Mouse (Mus musculus): ENCODE data around the gene Cacna1s. TPM values are rescaled to one million over a fixed set of nuclear protein-coding genes. Genes with fewer than 3 reads are reported as not detected.

The Cacna1s gene
- total RNA-seq, 2 experiments from 2014 or later: 3.4 to 5.7 TPM

DNA sequence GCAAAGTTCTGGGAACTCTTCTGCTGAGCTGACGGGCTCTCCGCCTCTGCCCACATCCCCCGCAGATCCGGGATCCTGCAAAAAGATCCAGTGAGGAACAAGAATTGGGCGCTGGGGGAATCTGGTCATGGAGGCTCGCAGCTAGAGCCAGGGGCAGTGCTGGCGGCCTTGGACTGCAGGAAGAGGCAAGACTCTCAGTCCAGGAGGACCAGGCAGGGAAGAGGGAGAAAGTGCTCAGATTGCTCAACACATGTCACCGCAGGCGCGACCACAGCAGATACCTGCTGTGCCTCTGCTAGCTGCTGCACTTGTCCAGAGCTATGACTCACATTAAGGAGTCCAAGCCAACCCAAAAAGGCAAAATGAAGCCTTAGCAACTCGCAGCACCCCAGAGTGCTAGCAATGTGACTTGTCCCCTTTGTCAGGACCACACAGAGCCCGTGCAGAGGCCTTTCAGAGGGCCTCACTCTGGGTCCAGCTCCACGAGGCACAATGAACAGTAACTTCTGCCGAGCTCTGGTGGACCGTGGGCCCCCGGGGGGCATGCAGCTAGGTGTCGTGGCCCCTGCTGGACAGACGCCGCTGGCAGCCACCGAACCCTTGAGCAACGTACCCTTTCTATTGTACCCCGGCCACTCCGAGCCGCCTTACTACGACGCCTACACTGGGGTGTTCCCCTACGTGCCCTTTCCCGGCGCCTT is 2.1 kb upstream of the Cacna1s start, which contains the start of gene Ascl5:
Gene Ascl5 (plus strand): TSS at position 493 of the 701 bp plus-strand sequence.
- DNase-seq: peak in 1 of 2 experiments; percentile 4
- intact Hi-C loops (cut with DNase I): loop anchor here (10.0 kb wide), 1 partner anchor 474 kb away; no protein-coding TSS in a partner anchor

DNA sequence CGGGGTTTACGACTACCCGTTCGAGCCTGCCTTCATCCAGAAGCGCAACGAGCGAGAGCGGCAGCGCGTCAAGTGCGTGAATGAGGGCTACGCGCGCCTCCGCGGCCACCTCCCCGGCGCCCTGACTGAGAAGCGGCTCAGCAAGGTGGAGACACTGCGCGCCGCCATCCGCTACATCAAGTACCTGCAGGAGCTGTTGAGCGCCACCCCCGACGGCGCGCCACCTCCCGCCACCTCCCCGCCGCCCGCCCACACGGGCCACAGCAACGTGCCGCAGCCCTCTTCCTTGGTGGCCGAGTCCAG is 1.6 kb upstream of the Cacna1s start:
- intact Hi-C loops (cut with DNase I): loop anchor here (10.0 kb wide), 1 partner anchor 474 kb away; no protein-coding TSS in a partner anchor
- no peak for DNase-seq

DNA sequence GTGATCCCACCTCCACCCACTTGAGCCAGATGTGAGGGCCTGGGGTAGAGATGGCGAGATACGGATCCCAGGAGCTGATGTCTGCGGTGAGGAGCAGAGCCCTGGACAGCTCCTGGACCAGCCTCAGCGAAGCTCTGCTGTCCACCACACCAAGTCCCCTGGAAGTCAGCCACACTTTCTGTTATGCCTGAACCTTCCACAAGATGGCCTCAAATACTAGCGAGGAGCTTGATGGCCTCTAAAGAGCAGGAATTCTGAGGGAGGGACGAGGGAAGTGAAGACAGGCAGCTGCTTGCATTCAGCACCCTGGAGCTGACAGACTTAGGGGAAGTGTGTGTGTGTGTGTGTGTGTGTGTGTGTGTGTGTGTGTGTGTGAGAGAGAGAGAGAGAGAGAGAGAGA is 1.1 kb upstream of the Cacna1s start:
- peak; percentile 56 for DNase-seq
- intact Hi-C loops (cut with DNase I): loop anchor here (10.0 kb wide), 1 partner anchor 473 kb away; no protein-coding TSS in a partner anchor

DNA sequence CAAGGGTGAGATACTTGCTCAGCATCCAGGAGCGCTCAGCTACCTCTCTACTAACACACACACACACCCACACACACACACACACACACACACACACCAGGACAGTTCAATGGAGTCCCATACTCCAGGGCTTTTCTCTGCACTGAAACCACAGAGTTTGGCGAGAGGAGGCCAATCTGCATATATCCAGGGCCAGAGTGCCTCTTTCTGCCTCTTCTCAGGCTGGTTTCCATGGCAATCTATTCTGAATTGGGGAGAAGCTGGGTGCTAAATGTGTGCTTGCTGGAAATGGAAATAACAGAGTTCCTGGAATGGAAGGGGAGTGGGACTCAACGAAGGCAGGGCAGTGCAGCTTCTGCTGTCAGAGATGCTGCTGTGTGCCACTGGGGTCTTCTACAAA is 3.2 kb downstream of the Cacna1s start:
- intact Hi-C loops (cut with DNase I): loop anchor here (10.0 kb wide), 1 partner anchor 469 kb away; no protein-coding TSS in a partner anchor
- DNase-seq: no peak

DNA sequence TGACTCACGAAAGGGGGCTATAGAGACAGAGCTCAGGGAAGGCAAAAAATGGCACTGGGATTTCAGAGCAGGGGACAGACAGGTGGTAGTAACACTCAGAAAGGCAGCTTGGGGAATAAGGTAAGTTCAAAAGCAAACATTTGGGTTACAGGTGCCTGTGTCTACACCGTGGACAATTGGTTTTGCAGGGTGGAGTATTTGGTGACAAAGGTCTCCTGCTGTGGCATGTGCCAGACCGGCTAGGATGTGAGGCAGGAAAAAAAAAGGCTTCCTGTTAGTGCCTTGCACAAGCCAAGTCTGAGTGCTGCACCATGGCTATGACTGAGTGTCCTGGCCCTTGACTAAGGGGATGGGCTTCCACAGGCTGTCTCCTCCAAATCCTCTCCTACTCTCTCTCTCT is 6.0 kb downstream of the Cacna1s start:
- no peak for DNase-seq
- intact Hi-C loops (cut with DNase I): loop anchor here (10.0 kb wide), 1 partner anchor 466 kb away; no protein-coding TSS in a partner anchor

DNA sequence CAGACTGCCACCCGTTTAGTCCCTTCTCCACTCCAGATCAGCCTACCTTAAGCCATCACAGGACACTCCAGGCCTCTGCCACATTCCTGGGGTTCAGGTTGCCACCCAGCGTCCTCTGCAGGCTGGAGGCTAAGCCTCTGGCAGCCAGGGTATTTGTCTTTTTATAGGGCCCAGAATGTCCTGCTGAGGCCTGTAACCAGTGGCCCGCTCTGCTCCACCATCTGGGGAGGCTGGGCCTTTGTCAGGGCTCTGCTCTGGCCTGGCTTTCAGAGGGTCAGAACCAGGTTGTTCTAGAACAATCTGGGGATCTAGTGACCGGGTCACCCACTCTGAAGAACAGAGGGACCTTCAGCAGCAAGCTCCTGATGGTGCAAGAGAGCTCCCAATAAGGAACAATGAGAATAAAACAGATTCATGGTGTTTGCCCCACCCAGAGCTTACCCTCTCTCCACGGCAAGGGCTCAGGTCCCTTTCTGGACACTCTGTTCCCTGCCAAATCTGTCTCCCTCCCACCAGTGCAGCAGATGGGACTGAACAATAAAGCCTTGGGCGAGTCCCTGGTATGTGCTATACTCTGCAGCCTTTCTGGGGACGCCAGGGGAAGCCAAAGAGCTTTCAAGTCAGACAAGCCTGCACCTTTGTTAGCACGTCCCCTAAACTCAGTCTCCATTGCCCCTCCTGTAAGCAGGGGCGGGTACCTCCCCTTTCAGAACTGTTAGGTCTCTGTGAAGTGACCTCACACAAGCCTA is 8.7 kb downstream of the Cacna1s start:
- intact Hi-C loops (cut with DNase I): loop anchor here (2.0 kb wide), 1 partner anchor 106 kb away; no protein-coding TSS in a partner anchor
- peak; percentile 56 to 74 for DNase-seq

DNA sequence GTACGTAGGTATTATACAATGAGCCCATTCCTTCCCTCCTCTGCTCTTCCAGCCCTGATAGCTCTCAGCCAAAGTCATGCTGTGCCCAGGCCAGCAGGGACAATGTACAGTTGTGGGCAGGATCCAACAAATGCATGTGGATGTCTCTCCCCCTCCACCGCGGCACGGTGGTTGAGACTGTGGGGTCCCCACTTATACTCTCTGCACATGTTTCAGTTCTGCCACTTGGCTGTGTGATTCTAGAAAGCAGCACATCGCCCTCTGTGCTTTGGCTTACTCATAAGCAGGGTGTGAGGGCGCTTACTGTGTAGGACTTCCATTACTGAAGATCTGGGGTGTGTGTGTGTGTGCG is 9.2 kb downstream of the Cacna1s start:
- no peak for DNase-seq
- intact Hi-C loops (cut with DNase I): loop anchor here (2.0 kb wide), 1 partner anchor 105 kb away; no protein-coding TSS in a partner anchor

DNA sequence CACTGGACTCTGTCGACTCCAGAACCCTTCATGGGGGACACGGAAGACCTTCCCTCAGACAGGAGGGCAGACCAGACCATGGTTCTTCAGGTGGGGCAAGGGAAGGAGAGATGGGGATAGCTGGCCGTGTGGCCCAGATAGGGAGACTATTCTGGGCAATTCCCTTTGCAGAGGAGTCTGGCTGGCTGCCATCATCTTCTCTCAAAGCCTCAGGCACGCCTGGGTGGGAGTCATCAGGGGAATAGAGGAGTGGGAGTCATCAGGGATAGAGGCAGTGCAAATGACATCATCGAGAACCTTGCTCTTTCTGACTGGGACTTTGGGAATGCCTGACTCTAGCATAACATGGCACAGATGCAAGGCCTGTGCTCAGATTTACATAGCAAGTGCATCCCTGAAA is 11.4 kb downstream of the Cacna1s start:
- intact Hi-C loops (cut with DNase I): no loop called here
- DNase-seq: no peak

DNA sequence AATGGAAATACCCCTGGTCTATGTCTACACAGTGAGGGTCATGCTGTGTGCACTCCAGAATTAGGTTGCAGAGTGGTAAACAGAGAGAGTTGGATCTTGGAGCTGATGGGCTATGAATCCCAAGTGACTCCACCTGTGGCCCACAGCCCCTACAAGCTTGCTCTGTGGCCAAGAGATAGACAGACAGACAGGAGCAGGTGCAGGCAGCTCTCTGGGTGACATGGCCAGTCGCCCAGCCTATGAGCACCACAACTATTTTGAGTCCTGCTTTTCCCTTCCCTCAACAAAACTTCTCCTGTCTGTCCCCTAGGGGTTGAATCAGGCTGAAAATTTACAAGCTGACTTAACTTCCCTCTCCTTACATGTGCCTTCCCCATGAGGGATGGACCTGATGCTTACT is 14.1 kb downstream of the Cacna1s start:
- no peak for DNase-seq
- intact Hi-C loops (cut with DNase I): no loop called here

DNA sequence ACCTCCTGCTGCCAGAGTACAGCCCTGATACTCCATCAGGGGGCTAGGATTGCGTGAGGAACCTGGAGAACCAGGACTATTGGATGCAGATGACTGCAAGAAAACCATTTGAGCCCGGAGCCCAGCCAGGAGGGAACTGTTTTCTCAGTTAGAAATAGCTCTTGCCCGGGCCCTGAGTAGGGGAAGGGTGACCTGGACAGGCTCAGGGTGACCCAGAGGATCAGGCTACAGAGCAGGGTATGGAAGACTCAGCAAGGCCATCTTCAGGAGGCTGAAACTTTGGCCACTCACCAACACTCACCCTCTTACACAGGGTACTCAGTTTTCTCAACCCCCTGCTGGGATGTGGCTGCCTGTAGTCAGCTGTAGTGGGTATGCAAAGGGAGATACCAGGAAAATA is 15.0 kb downstream of the Cacna1s start:
- DNase-seq: no peak
- intact Hi-C loops (cut with DNase I): no loop called here

DNA sequence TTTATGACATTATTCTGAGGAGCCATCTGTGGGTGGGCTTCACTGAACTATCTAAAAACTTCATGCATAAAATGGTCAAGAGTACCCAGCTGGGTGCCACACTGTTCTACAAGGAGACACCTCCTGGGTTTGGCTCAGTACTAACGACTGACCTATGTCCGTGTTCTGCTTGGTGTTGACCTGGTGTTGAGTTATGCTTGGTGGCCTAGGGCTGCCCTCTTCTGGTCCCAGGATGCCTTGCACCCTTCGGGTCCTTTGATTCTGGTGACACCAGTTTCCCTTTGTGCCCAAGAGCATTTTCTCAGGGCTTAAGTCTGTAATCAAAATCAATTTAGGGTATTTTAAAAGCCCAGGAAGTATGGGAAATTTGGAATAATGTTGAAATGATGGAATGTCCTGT is 23.5 kb downstream of the Cacna1s start:
- intact Hi-C loops (cut with DNase I): loop anchor here (2.0 kb wide), 2 partner anchors 23 to 117 kb away; partner anchors contain the start of gene Cacna1s

DNA sequence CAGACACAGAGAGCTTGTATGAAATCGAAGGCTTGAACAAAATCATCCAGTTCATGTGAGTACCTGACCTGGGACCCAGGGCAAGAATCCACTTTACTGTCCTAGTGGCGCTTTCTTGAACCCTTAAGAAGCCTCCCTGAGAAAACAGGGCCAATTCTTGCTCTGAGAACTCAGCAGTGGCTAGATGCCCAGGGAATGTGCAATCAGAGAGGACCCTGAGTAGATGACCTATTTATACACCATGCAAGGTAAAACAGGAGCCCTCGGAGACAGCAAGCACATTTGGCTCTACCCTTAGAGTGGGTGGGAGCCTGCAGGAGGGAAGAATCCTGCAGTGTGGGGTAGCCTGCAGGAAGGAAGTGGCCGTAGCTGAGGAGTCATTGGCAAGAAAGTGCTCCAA is 25.1 kb downstream of the Cacna1s start:
- intact Hi-C loops (cut with DNase I): loop anchor here (2.0 kb wide), 2 partner anchors 25 to 119 kb away; partner anchors contain the start of gene Cacna1s
- DNase-seq: no peak

More for the DNA sequence above, 23.5 kb downstream of the Cacna1s start:
- peak in 1 of 2 experiments; percentile 33 for DNase-seq

DNA sequence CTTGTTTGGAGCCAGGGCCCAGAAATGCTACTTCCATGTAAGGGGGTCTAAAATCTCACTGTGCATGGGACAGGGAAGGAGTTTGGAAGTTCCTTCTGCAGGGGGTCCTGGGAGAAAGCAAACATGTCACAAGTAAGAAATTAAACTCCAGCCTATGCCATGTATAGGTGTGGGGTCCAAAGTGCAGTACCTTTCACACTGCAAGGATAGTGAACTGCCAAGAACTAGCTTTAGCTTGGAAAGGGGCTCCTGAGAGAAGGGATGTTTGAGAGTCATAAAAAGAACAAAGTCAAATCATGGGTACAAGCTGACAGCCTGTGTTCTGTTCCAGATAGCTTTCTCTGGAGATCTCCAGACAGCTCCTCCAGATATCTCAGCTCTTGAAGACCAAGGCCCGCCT is 28.6 kb downstream of the Cacna1s start:
- intact Hi-C loops (cut with DNase I): no loop called here
- DNase-seq: no peak

DNA sequence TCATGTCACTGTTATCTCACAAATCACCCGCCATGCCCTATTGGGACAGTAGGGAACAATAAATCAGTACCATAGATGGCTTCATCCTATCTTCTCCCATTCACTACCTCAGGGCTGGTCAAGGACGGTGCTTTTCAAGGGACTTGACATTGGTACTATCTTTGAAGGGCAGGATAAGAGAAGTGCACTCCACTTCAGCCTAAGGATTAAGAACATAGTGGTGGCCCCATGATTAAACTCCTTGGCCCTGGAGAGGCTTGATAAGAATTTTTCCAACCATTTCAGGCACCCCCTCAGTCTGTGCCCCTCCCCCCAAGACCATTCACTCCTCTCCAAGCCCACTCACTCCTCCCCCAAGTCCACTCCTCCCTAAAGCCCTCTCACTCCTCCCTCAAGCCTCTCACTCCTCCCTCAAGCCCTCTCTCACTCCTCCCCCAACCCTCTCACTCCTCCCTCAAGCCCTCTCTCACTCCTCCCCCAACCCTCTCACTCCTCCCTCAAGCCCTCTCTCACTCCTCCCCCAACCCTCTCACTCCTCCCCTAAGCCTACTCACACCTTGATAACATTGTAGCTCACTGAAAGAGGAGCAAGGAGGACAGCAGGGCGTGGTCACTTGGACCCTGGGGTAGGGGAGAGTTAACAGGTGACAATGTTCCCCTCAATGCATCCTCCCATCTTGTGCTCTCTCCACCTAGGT is 33.6 kb downstream of the Cacna1s start:
- no peak for DNase-seq
- intact Hi-C loops (cut with DNase I): no loop called here

DNA sequence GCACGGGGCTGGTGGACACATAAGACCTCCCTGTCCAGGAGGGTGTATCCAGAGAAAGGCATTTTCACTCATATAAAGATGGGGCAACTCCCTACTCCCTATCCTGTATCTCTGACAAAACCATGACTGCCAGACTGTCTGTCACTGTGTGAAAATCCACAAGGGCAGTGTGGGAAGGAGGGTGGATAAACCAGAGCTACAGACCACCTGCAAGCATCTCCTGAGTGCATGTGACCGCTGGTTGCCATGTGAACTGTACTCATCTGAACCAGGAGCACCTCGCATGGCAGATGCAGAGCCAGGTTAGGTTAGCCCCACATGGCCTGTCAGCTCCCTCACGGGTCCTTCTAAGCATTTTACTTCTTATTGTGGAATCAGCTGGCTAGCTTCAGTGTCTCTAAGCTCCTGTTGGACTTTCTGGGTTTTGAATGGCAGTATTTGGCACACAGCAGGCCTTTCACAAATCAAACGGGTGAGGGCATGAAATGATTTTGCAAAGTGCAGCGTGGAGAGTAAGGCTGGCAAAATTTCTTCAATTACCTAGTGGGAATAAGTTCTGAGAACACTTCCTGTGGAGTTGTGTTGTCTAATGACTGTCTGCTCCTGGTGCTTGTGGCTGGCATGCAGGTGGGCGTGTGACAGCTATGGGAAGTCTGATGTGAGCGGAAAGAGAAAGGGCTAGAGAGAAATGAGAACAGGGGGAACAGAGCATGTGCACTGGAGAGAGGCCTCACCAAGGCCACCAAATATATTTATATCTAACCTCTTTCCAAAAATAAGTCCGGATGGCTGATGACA is 37.0 kb downstream of the Cacna1s start:
- intact Hi-C loops (cut with DNase I): no loop called here
- no peak for DNase-seq

DNA sequence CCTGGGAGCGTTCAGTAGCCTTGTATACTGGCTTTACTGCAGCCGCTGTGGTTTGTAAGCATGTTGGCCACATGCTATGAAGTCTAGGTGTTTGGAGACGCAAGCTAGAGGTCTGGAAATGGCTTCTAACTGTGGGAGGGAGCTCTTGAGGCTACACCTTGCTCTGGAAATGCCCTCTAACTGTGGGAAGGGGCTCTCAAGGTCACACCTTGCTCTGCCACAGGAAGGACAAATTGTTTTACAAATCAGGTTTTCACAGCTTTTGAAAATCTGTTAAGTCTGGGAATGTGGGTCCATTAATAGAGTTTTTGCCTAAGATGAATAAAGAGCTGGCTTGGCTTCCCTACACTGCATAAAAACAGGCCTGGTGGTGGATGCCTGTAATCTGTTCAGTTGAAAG is 41.2 kb downstream of the Cacna1s start:
- intact Hi-C loops (cut with DNase I): no loop called here

DNA sequence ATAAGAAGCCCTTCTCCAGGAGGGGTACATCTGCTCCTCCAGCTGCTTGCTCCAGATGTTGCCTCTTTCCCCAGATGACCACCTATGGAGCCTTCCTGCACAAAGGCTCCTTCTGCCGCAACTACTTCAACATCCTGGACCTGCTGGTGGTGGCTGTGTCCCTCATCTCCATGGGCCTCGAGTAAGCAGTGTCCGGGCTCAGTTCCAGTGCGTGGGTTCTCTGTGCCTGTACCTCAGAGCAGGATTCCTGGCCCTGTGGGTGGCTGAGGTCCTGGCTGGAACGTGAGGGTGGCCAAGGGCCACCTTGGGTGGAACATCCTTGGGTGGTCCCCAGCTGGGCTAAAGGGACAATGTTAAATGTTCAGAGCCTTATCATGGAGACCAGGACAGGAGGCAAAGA is 42.3 kb downstream of the Cacna1s start:
- no peak for DNase-seq
- intact Hi-C loops (cut with DNase I): no loop called here

More for the DNA sequence above, 41.2 kb downstream of the Cacna1s start:
- no peak for DNase-seq

DNA sequence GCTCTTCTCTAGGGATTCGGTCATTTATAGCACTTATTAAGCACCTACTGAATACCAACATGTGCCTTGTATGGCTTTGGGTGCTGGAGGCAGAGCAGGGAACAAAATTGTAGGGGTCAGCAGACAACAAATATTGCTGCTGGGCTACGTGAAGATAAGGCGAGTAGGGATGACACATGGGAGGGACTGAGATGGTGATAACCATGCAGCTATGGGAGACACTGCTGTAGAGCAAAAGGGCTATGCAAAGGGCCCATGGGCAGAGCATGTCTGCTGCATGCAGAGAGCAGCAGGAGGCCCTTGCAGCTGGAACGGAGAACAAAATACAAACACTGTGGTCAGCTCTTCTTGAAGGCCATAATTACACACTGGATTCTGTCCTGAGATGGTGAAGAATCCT is 49.5 kb downstream of the Cacna1s start:
- no peak for DNase-seq
- intact Hi-C loops (cut with DNase I): no loop called here

DNA sequence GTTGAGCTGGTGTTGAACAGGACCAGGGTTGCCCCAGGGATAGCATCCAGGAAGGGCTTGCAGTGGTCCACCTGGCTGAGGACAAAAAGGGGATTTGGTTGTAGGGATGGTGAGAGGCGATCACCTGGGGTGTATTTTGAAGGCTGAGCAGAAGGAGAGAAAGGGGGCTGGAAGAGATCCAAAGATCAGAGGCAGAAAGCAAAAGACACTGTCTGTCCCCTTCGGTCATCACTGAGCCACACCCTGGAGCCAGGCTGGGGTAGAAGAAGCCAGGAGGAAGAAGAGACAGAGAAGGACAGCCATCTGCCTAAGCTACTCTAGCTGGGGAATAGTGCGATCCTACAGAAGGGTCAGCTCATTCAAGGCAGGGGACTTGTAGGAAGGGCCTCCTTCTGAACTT is 50.0 kb downstream of the Cacna1s start:
- intact Hi-C loops (cut with DNase I): no loop called here
- DNase-seq: no peak

DNA sequence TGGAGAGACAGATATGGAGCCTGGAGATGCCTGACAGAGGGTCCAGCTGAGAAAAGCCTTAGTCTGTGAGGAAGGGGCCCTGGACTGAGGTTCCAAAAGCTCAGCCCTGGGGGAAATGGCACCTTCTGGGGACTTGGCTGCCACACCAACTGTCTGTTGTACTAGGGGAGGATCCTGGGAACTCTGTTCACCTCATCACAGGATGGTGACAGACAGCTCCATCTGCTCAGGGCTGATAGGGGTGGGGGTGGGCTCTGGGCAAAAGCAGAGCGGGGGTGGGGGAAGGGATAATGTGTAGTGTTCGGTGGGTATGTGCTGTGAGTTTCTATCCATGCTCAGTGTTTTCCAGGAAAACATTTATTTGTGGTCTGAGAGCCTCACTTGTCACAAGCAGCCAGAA is 50.4 kb downstream of the Cacna1s start:
- intact Hi-C loops (cut with DNase I): no loop called here

More for the DNA sequence above, 50.4 kb downstream of the Cacna1s start:
- no peak for DNase-seq

Measured in heart, postnatal 36 days (tissue).